Mouse (Mus musculus): ENCODE measurements around the gene 9430097D07Rik. TPM values are rescaled to one million over a fixed set of nuclear protein-coding genes. Genes with fewer than 3 reads are reported as not detected.
A peak's percentile ranks its signal among the peaks of the same experiment; 100 is the strongest.

Gene 9430097D07Rik
- total RNA-seq (2021): under 1 TPM; 0.20 to 0.43 TPM
- long read RNA-seq, partial matches to known transcripts: 0 of 1 reads
- long read RNA-seq, other reads (novel, unspliced or antisense): 1 of 1 reads

DNA sequence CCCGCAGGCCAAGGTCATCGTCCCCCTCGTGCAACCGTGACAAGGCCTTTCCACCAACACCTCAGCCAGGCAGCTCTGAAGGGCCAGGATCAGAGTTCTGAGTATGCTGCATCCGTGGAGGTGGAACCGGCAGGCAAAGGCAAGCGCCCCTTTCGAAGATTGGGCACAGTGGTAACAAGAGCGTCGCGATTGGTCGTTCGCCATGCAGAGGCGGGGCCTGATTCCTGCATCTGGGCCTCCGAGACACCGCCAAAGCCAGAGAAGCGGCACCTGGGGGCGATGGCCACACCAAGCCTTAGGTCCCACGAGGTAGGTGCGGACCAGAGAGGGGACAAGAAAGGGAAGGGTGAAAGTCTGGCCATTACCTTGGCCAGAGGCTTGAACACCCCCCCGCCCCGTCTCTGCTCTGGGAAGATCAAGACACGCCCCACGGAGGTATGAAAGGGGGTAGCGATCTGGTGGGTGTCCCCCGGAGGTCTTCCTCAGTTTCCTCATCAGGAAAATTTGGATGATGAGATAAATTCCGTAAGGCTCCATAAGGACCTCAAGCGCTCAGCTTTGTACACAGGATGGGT is at the start of gene 9430097D07Rik:
9430097D07Rik (minus strand) TSS at position 99 of the 575 bp plus-strand sequence.
- DNase-seq (ENCODE audit: low spot score in 2 of 2): peak in 1 of 2 experiments; percentile 79

GRCm38 (mm10) chr2:32624111-32624748 is 48.7 kb upstream of the 9430097D07Rik start:
- no peak for DNase-seq (ENCODE audit: low spot score in 2 of 2)

DNA sequence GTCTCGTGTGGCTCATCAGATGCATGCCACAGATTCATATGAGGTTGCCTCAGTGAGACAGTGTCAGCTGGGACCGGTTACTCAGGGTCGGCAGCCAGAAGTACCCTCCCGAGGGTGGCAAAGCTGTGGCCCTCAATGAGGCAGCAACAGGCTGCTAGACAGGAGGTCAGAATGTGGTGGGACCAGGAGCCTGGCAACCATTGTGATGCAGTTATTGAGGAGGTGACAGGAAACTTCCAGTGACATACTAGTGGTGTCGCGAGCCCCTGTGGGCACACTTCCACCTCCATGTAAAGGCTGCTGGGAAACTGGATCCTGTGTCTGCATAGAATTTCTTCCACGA is 46.0 kb upstream of the 9430097D07Rik start, which contains the start of gene Ak1:
Ak1 (plus strand) TSS at position 242 of the 343 bp plus-strand sequence.
- DNase-seq (ENCODE audit: low spot score in 2 of 2): no peak

- no peak for DNase-seq (ENCODE audit: low spot score in 2 of 2)
These were observed 45.4 kb upstream of the 9430097D07Rik start for GRCm38 (mm10) chr2:32620682-32621516.

- no peak for DNase-seq (ENCODE audit: low spot score in 2 of 2)
These were observed 42.6 kb upstream of the 9430097D07Rik start for GRCm38 (mm10) chr2:32618051-32618450.

- no peak for DNase-seq (ENCODE audit: low spot score in 2 of 2)
These were observed 42.1 kb upstream of the 9430097D07Rik start for GRCm38 (mm10) chr2:32617601-32618000.

GRCm38 (mm10) chr2:32617109-32617508 is 41.6 kb upstream of the 9430097D07Rik start:
- no peak for DNase-seq (ENCODE audit: low spot score in 2 of 2)

- DNase-seq (ENCODE audit: low spot score in 2 of 2): no peak
These were observed 36.8 kb upstream of the 9430097D07Rik start for GRCm38 (mm10) chr2:32612274-32612673.

DNA sequence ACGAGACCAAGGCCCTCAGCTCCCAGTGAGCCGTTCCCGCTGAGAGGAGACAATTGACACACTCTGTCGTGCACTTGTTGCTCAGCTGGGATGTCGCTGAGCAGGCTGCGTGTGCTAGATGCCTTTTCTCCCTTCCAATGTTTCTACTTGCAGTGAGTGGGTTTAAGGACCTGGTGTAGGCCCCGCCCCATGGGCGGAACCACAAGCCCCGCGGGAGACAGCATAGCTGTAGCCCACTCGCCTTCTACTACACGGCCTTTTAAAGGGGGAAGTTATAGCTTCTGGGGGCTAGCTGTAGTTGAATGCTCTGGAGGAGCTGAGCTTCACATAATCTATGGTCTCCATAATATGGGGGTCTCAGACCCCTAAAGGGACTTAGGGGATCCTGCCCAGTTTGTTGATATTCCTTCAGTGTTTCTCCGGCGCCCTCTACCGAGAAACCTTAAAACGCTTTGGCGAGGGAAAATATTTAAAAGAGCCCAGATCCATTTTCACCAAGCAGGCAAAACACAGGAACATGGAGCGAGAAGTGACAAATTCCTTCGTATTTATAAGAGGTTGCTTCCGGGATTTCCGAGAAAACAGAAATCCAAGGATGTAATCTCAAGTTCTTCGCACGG is 35.2 kb upstream of the 9430097D07Rik start:
- peak in 1 of 2 experiments; percentile 69 for DNase-seq (ENCODE audit: low spot score in 2 of 2)

GRCm38 (mm10) chr2:32608778-32609435 is 33.4 kb upstream of the 9430097D07Rik start:
- DNase-seq (ENCODE audit: low spot score in 2 of 2): no peak

DNA sequence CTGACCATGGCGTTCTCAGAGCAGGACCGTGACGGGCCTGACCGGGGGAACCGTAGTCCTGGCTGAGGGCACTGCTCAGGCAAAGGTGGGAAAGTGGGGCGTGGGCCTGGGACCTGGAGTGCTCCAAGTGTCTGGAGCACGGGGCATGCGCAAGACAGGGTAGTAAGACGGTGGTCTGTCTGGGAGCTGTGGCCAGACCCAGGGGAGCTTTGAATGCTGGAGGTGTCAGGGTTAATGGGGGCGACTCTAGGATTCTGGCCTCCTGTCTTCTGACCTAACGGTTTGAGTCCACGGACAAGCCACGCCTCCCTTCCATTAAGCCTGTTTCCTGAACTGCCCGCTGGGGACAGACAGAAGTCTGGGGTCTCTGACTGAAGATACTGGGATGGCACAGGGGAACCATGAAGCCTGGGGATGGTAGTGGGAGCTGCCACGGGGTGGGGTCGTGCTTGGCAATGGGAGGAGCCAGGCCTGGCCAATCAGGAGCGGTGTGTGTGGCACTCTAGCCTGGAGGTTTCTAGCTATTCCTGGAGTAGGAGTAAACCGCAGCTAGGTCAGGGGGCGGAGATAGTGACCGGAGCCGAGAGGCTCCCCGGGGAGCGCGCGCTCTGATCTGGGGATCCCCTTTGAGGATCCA is 32.8 kb upstream of the 9430097D07Rik start:
- DNase-seq (ENCODE audit: low spot score in 2 of 2): no peak

DNA sequence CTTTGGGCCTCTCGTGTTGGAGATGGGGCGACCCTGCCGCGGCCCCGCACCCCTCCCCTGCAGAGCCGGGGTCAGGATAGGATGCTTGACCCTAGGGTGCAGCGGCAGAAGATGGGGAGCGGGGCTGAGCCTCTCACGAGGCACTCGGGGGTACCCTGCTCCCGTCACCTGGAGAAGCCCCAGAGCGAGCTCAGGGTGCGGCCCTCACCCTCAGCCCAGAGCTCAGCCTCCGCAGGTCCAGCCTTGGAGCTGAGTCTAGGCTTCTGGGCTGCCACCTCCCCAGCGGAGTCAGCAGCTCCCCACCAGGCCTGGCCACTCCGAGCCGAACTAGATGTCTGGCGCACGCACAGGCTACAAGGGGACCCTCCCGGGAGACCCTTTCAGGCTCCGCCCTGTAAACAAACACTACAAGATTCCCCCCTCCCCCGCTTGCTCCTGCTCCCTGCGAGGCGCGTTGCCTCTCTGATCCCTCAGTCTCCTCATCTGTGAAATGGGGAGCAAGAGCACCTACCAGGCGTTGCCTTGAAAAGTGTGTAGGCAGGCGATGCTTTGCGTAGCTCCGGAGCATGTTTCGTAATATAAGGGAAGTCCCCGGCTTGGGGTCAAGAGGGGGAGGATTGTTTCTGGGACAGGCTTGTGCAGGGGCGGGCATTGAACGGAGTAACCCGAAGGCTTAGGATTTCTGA is 31.9 kb upstream of the 9430097D07Rik start:
- no peak for DNase-seq (ENCODE audit: low spot score in 2 of 2)

GRCm38 (mm10) chr2:32606161-32607142 is 31.0 kb upstream of the 9430097D07Rik start:
- peak; percentile 76 to 86 for DNase-seq (ENCODE audit: low spot score in 2 of 2)

DNA sequence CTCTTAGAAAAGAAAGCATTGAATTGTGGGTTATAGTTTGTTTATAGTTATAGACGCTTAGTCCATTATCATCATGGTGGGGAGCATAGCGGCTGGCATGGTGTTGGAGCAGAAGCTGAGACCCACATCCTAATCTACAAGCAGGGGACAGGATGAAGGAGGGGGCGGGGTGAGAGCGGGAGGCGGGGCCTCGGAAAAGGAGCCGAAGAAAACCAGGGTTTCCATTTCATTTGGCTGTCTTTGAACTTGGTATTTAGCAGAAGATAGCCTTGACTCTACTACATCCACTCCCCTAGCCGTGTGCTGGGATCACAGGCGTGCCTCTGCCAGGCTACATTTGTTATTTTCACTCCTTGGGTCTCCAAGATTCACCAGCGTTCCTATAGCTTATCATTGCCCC is 29.1 kb upstream of the 9430097D07Rik start:
- no peak for DNase-seq (ENCODE audit: low spot score in 2 of 2)

DNA sequence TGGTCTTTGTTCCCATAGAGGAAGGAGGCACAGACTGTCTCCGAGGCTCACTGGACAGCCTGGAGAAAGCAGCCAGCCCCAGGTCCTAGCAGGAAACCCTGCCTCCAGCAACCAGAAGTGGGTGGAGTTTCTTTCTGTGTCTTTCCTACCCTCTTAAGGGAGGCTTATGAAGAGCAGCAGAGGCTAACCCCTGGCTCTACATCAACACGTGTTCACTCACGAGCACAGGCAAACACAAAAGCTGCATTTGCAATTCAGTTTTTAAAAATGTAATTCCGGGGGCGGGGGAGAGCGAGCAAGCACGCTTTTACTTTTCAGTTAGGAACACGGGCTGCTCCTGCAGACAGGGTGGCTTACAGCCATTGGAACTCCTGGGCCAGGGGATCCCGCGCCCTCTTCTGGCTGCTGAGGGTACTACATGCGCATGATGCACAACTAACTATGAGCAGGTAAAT is 27.1 kb upstream of the 9430097D07Rik start:
- peak; percentile 74 to 96 for DNase-seq (ENCODE audit: low spot score in 2 of 2)

GRCm38 (mm10) chr2:32601417-32602065 is 26.1 kb upstream of the 9430097D07Rik start:
- DNase-seq (ENCODE audit: low spot score in 2 of 2): no peak

DNA sequence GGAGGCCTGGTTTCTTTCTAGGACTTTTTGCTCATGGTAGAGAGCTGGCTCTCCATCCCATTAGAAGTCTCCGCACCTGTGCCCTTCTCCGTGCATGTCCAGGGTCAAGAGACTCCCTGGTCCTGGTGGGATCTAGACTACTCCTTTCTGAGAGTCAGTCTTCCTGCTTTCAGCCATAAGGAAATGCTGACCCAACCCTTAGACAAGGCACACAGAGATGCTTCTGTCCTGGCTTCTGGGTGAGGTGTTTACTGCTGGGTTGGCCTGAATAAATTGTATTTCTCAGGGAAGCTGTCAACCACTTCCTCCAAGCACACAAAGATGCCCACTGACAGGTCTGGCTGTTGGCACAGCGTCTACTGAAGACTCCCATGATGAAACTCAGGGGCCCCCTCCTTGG is 23.9 kb upstream of the 9430097D07Rik start, which contains the start of gene St6galnac6:
St6galnac6 (plus strand) TSS at position 301 of the 400 bp plus-strand sequence.
- no peak for DNase-seq (ENCODE audit: low spot score in 2 of 2)

- DNase-seq (ENCODE audit: low spot score in 2 of 2): no peak
These were observed 23.0 kb upstream of the 9430097D07Rik start for GRCm38 (mm10) chr2:32598506-32598905.

Data from layer of hippocampus, adult 18-20 months (tissue).